Mouse (Mus musculus) lung, adult 18-20 months (tissue): Measurements from ENCODE around the gene Sgcd.

ENCODE experiments used
- DNase-seq, 2 experiments: peaks; one replicate each; pipeline ENCODE4 v3.0.0; 2022; ENCODE audit warnings: mixed read lengths in 2 of 2

Sgcd gene

GRCm38 (mm10) chr11:47128331-47128730 lies 860.4 kb downstream of the Sgcd start:
- DNase-seq, result no peak

GRCm38 (mm10) chr11:47120874-47121273 lies 867.9 kb downstream of the Sgcd start:
- DNase-seq, result no peak

- no peak for DNase-seq
These were observed 870.9 kb downstream of the Sgcd start for GRCm38 (mm10) chr11:47117896-47118295.

GRCm38 (mm10) chr11:47114366-47114765 lies 874.4 kb downstream of the Sgcd start:
- DNase-seq, result no peak

- DNase-seq, result no peak
These were observed 875.7 kb downstream of the Sgcd start for GRCm38 (mm10) chr11:47113081-47113480.

- DNase-seq, result no peak
These were observed 878.5 kb downstream of the Sgcd start for GRCm38 (mm10) chr11:47110314-47110713.

GRCm38 (mm10) chr11:47107661-47108060 lies 881.1 kb downstream of the Sgcd start:
- DNase-seq, result no peak

GRCm38 (mm10) chr11:47093296-47093912 lies 895.4 kb downstream of the Sgcd start:
- no peak for DNase-seq

- no peak for DNase-seq
These were observed 906.3 kb downstream of the Sgcd start for GRCm38 (mm10) chr11:47082517-47082916.

- DNase-seq, result no peak
These were observed 915.2 kb downstream of the Sgcd start for GRCm38 (mm10) chr11:47073538-47073937.

- no peak for DNase-seq
These were observed 917.6 kb downstream of the Sgcd start for GRCm38 (mm10) chr11:47071161-47071560.

- DNase-seq, result no peak
These were observed 918.9 kb downstream of the Sgcd start for GRCm38 (mm10) chr11:47069769-47070384.

- DNase-seq, result no peak
These were observed 925.1 kb downstream of the Sgcd start for GRCm38 (mm10) chr11:47063690-47064089.

- DNase-seq, result no peak
These were observed 938.4 kb downstream of the Sgcd start for GRCm38 (mm10) chr11:47050390-47050789.

- no peak for DNase-seq
These were observed 939.0 kb downstream of the Sgcd start for GRCm38 (mm10) chr11:47049756-47050155.

GRCm38 (mm10) chr11:47032318-47032717 lies 956.5 kb downstream of the Sgcd start:
- no peak for DNase-seq

- peak in 1 of 2 experiments; percentile 1 for DNase-seq
These were observed 967.9 kb downstream of the Sgcd start for GRCm38 (mm10) chr11:47020874-47021273.

- no peak for DNase-seq
These were observed 970.6 kb downstream of the Sgcd start for GRCm38 (mm10) chr11:47018139-47018538.

GRCm38 (mm10) chr11:47015683-47016082 lies 973.1 kb downstream of the Sgcd start:
- DNase-seq, result no peak

GRCm38 (mm10) chr11:47014278-47014677 lies 974.5 kb downstream of the Sgcd start:
- DNase-seq, result no peak

GRCm38 (mm10) chr11:47010166-47010565 lies 978.6 kb downstream of the Sgcd start:
- DNase-seq, result no peak

GRCm38 (mm10) chr11:47005301-47005875 lies 983.4 kb downstream of the Sgcd start:
- DNase-seq, result no peak

GRCm38 (mm10) chr11:46939311-46939710 lies 1049.5 kb downstream of the Sgcd start:
- no peak for DNase-seq

GRCm38 (mm10) chr11:46924946-46925345 lies 1063.8 kb downstream of the Sgcd start:
- no peak for DNase-seq
